Mouse (Mus musculus) ES-E14 (cell line): ENCODE measurements around the gene Htr6. TPM values are rescaled to one million over a fixed set of nuclear protein-coding genes. Genes with fewer than 3 reads are reported as not detected.

Source experiments
- DNase-seq: peaks from one replicate; pipeline ENCODE4 v3.0.0-alpha.2; 2013; ENCODE audit warnings: low read depth, low spot score
- H3K27ac ChIP-seq: 2 replicates; pipeline ENCODE4 v1.5.1; 2012; ENCODE audit warnings: low read depth, mild to moderate bottlenecking, low read length, moderate library complexity, mixed read lengths; ENCODE audit not compliant: poor library complexity, insufficient read depth, severe bottlenecking
- H3K36me3 ChIP-seq: 2 replicates; pipeline ENCODE4 v1.6.1; 2012; ENCODE audit warnings: mild to moderate bottlenecking, low read length, moderate library complexity, mixed read lengths; ENCODE audit not compliant: control insufficient read depth, poor library complexity, insufficient read depth, severe bottlenecking
- H3K4me1 ChIP-seq, 2 experiments: fragments of 150-350 bp in 1 of 2; sonication (generic) in 1 of 2; 2 replicates each; pipeline ENCODE4 v1.6.1; 2012; ENCODE audit warnings: low read length in 2 of 2, mild to moderate bottlenecking in 1 of 2, mixed read lengths in 1 of 2; ENCODE audit not compliant: control insufficient read depth in 2 of 2, insufficient read depth in 2 of 2, poor library complexity in 1 of 2
- H3K4me3 ChIP-seq, 2 experiments: fragments of 150-350 bp in 1 of 2; sonication (generic) in 1 of 2; 2 replicates each; pipeline ENCODE4 v1.5.1; 2012; ENCODE audit warnings: low read length in 2 of 2, low read depth in 1 of 2, mild to moderate bottlenecking in 1 of 2, mixed read lengths in 1 of 2; ENCODE audit not compliant: insufficient read depth in 1 of 2, poor library complexity in 1 of 2, severe bottlenecking in 1 of 2
- H3K9ac ChIP-seq: 2 replicates; pipeline ENCODE4 v1.6.1; 2012; ENCODE audit warnings: low read depth, mild to moderate bottlenecking, low read length, mixed read lengths; ENCODE audit not compliant: poor library complexity, insufficient read depth, severe bottlenecking
- H3K9me3 ChIP-seq: fragments of 150-350 bp; sonication (generic); 2 replicates; pipeline ENCODE4 v1.6.1; 2012; ENCODE audit warnings: low read depth, mild to moderate bottlenecking, low read length; ENCODE audit not compliant: control insufficient read depth, insufficient read depth
- CHD2 ChIP-seq: IDR thresholded peaks from 2 replicates; pipeline ENCODE4 v1.6.1; 2014; ENCODE audit warnings: mild to moderate bottlenecking, low read depth, low read length, inconsistent platforms
- HCFC1 ChIP-seq: IDR thresholded peaks from 2 replicates; pipeline ENCODE4 v1.6.1; 2012; ENCODE audit warnings: low read length, inconsistent platforms, borderline replicate concordance; ENCODE audit not compliant: insufficient read depth
- MAFK ChIP-seq: IDR thresholded peaks from 2 replicates; pipeline ENCODE4 v1.6.1; 2014; ENCODE audit warnings: mild to moderate bottlenecking, low read depth, low read length, inconsistent platforms; ENCODE audit not compliant: insufficient read depth
- ZC3H11A ChIP-seq: IDR thresholded peaks from 2 replicates; pipeline ENCODE4 v1.6.1; 2012; ENCODE audit warnings: low read depth, mild to moderate bottlenecking, inconsistent platforms, low read length, borderline replicate concordance
- ZNF384 ChIP-seq: IDR thresholded peaks from 2 replicates; pipeline ENCODE4 v1.6.1; 2012; ENCODE audit warnings: low read depth, low read length, inconsistent platforms
- in situ Hi-C, 2 experiments: fragments of 600-800 bp; cut with MboI; formaldehyde crosslinking; loops; one replicate each; pipeline ENCODE4 v1.15.1; 2025; ENCODE audit warnings: low sequenced_read_pairs in 2 of 2, inconsistent platforms in 1 of 2; ENCODE audit not compliant: unreplicated experiment in 2 of 2
- total RNA-seq: library from RNA; depleted of rRNA; stranded (reverse); fragments of 300-350 nt; gene quantifications from 2 replicates; pipeline ENCODE4 v1.2.3, GENCODE M21; 2012

The Htr6 gene
- total RNA-seq, 1 experiment: 0.13 TPM

DNA sequence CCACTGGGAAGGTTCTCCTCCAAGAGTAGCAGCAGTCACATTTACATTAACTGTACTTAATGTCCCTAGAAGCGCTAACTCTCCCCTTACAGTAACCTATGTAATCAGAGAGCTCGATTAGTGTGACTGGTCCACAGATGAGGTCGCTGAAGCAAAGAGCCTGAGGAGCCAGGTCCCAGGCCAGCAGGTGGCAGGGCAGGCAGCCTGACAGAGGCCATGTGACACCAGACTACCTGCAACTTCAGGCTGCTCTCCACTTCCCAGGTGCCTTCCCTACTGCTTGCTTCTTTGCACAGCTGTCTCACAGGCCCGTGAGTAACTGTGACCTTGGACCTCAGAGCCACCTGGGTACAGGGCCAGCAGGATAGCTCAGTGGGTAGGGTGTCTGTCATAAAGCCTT lies 40.8 kb downstream of the Htr6 start:
- peaks cover 4% of the 10 kb centered on the region; the same call in 1 of the 2 replicates for H3K36me3 ChIP-seq

DNA sequence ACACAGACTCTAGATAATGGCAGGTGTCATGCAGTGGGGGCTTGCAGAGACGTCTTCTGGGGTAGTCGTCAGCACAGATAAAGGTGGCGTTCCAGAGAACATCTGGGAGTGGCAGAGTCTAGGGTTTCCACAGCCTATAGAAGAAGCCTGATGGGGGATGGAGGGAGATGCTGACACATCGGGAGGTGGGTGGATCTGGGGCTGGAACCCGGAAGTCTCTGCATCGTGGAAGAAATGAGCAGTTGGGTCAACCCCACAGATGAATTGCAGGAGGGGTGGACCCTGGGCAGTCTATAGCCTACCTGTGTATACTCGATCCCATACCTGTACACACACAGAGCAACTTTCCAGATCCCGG lies 41.4 kb downstream of the Htr6 start:
- H3K9me3 ChIP-seq: no peaks in the 10 kb centered on the region
- peaks cover 4% of the 10 kb centered on the region; the same call in 1 of the 2 replicates for H3K36me3 ChIP-seq
- DNase-seq: no peak
- H3K4me3 ChIP-seq: no peak overlapping the region
- H3K27ac ChIP-seq: no peak overlapping the region
- TF ChIP-seq ZNF384 (no peak), CHD2 (no peak), HCFC1 (no peak), ZC3H11A (no peak), MAFK (no peak)
- H3K4me1 ChIP-seq: peaks cover 0 to 7% of the 10 kb centered on the region in 2 experiments; a peak in 1 of 4 replicates
- in situ Hi-C loops: no loop called here
- H3K9ac ChIP-seq: no peak overlapping the region

More for the DNA sequence above, 40.8 kb downstream of the Htr6 start:
- Histone ChIP-seq H3K4me1 (peaks cover 0 to 7% of the 10 kb centered on the region in 2 experiments; a peak in 1 of 4 replicates), H3K27ac (no peak overlapping the region), H3K9ac (no peak overlapping the region), H3K4me3 (no peak overlapping the region), H3K9me3 (no peaks in the 10 kb centered on the region)
- in situ Hi-C loops: no loop called here
- no peak for DNase-seq
- no peak for TF ChIP-seq CHD2
- TF ChIP-seq ZNF384: no peak
- TF ChIP-seq HCFC1: no peak
- TF ChIP-seq ZC3H11A: no peak
- TF ChIP-seq MAFK: no peak

DNA sequence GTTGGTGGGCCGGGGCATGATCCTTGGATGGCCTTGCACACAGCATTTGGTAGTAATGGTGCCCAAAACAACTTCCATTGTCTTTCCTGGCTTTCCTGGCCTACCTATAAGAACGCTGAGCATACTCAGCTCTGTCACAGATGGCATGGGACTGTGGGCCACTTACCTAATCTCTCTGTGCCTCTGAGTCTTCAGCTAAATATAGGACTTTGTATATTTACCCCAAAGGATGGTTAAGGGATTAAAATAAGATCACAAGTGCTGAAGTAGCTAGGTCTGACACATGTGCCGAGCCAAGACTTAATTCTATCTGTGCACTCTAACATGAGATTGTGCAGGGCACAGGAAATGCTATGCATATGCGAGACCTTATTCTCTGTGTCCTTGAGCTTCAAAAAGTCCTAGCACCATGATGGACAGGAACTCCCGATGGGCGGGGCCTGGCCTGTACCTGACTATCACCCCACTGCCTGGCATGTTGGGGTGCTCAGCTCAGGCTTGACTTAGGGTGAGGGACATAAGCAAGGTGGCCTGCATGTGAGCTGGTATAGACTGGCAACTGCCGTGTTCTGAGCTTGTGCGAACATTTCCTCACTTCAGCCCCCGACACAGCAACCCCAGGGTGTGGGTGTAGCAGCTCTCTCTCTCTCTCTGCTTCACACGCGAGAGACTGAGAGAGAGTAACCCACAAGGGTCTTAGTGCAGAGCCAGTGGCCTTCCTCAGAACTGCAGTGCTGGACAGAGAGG lies 41.9 kb downstream of the Htr6 start:
- H3K4me1 ChIP-seq: peaks cover 0 to 7% of the 10 kb centered on the region in 2 experiments; a peak in 1 of 4 replicates
- no peaks in the 10 kb centered on the region for H3K9me3 ChIP-seq
- H3K27ac ChIP-seq: no peak overlapping the region
- peaks cover 4% of the 10 kb centered on the region; the same call in 1 of the 2 replicates for H3K36me3 ChIP-seq
- in situ Hi-C loops: no loop called here
- no peak overlapping the region for H3K9ac ChIP-seq
- no peak for DNase-seq
- TF ChIP-seq HCFC1 (no peak), ZNF384 (no peak), CHD2 (no peak), ZC3H11A (no peak), MAFK (no peak)
- no peak overlapping the region for H3K4me3 ChIP-seq

DNA sequence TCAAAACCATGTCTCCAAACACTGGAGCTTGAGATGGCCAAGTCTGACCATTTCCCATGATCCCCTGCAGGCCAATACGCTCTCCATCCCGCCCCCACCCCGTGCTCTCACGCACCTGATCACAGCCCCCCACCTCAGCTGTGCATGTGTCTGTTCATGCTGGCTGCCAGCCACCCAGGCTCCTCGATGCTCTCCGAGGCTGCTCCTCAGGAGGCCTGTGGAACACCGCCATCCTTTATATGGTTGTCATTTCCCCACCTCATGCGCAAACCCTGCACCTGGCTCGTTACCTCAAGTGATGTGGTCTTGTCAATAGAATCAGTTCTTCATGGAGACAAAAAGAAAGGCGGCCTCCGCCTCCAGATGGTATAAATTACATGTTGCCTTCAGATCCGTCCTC lies 42.8 kb downstream of the Htr6 start:
- in situ Hi-C loops: no loop called here
- H3K4me1 ChIP-seq: peaks cover 0 to 7% of the 10 kb centered on the region in 2 experiments; a peak in 1 of 4 replicates
- H3K9ac ChIP-seq: no peak overlapping the region
- H3K27ac ChIP-seq: no peak overlapping the region
- no peak overlapping the region for H3K4me3 ChIP-seq
- TF ChIP-seq MAFK (no peak), ZNF384 (no peak), CHD2 (no peak), ZC3H11A (no peak), HCFC1 (no peak)
- peaks cover 4% of the 10 kb centered on the region; the same call in 1 of the 2 replicates for H3K36me3 ChIP-seq
- H3K9me3 ChIP-seq: no peaks in the 10 kb centered on the region
- DNase-seq: no peak
